Mouse (Mus musculus) forebrain, embryonic 16.5 days (tissue): Measurements from ENCODE around the gene Med18. TPM values are rescaled to one million over a fixed set of nuclear protein-coding genes. Genes with fewer than 3 reads are reported as not detected.
A peak's percentile ranks its signal among the peaks of the same experiment; 100 is the strongest.

Experiments
- ATAC-seq: fragments of 200-750 bp; cut with Nextera tagmentation; 2 replicates; pipeline ENCODE4 v1.8.0; 2017; ENCODE audit warnings: mild to moderate bottlenecking, moderate library complexity
- H3K27ac ChIP-seq: fragments of 300-500 bp; sonication (generic); 2 replicates; pipeline ENCODE4 v1.5.1; 2014; ENCODE audit warnings: low read length, control low read depth
- H3K27me3 ChIP-seq: fragments of 300-500 bp; sonication (generic); replicated peaks from 2 replicates; pipeline ENCODE4 v1.6.1; 2014; ENCODE audit warnings: low read length; ENCODE audit not compliant: control insufficient read depth, insufficient read depth
- H3K36me3 ChIP-seq: fragments of 300-500 bp; sonication (generic); 2 replicates; pipeline ENCODE4 v1.6.1; 2014; ENCODE audit not compliant: control insufficient read depth, insufficient read depth
- H3K4me1 ChIP-seq: fragments of 300-500 bp; sonication (generic); replicated peaks from 2 replicates; pipeline ENCODE4 v1.6.1; 2014; ENCODE audit warnings: low read length; ENCODE audit not compliant: control insufficient read depth, insufficient read depth
- H3K4me2 ChIP-seq: fragments of 300-500 bp; sonication (generic); 2 replicates; pipeline ENCODE4 v1.6.1; 2014; ENCODE audit warnings: mild to moderate bottlenecking, low read length, control low read depth
- H3K4me3 ChIP-seq: fragments of 300-500 bp; sonication (generic); replicated peaks from 2 replicates; pipeline ENCODE4 v1.5.1; 2014; ENCODE audit warnings: mild to moderate bottlenecking, low read length, control low read depth
- H3K9ac ChIP-seq: fragments of 300-500 bp; sonication (generic); replicated peaks from 2 replicates; pipeline ENCODE4 v1.6.1; 2014; ENCODE audit warnings: low read depth, low read length, control low read depth
- H3K9me3 ChIP-seq: fragments of 300-500 bp; sonication (generic); 2 replicates; pipeline ENCODE4 v1.6.1; 2016; ENCODE audit warnings: low read length; ENCODE audit not compliant: control insufficient read depth
- WGBS: fragments of 180-500 bp; shearing (Covaris S2); extraction: QIAGEN DNeasy Blood & Tissue Kit; methylation state at CpG from one replicate; pipeline ENCODE4 v1.1.7; 2014; 5-methylcytosine and 5-hydroxymethylcytosine counted together
- polyA plus RNA-seq: library from polyadenylated mRNA; unstranded; fragments of >200 nt; fragmentation: Nextera tagmentation; extraction: Ambion mirVana; gene quantifications from 2 replicates; pipeline ENCODE4 v1.2.1, GENCODE M21; 2015

The Med18 gene
- 20.4 and 23.5 TPM in 2 replicates for polyA plus RNA-seq

DNA sequence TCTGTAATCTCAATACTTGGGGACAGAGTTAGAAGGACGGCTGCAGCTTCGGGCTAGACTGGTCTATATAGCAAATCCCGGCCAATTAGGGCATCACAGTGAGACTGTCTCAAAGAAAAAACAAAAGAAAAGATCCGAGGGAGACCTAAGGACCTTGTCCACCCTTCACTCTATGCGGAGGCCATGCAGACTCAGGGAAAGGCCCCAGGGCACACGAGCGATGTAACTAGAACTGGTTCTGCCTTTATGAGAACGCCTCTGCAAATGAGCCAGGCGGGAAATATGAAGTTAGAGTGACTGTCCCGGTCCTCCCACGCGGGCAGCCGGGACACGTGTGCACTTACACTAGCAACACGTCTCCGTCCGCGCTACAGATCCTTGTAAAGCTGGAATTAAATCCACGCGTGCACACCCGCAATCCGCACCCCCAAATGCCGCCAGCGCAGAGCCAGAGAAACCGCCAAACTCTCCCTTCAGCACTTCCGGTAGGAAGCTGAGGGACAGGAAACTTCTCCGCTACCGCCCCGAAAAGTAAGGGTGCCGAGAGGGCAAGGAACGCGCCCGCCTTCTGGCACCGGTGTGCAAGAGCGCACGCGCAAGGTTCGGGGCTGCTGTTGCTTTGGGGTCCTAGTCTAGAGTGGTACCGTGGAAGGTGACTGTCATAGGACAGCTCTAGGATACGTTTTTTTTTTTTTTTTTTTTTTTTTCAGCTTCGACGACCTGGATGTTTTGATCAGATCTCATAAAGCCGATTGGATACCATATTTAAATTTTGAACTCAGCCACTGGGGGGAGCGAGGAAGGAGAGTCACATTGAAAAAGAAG lies at the start of gene Med18:
Med18 (minus strand) TSS at position 492 of the 825 bp plus-strand sequence.
- ATAC-seq, result peak; percentile 97
- WGBS, result under 1% methylated on average over 44 of the region's 44 CpGs

DNA sequence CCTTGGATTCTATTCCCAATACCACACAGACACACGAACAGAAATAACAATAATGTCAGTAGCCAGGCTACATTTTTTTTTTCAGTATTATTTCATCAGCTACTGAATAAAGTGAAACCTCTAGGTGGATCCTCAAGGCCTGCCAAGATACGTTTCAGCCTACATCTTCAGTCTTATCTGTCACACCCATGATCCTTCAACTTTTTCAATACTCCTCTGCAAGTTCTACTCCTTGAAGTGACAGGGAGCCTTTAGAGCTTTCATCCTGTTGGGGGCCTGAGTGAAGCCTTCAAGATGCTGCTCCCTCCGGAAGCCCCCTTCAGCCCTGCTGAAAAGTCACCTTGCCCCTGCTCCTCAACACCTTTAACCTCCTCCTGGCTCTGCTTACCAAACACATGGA lies 48.4 kb upstream of the Med18 start:
- H3K36me3 ChIP-seq, result no peaks in the 10 kb centered on the region
- peaks cover 14% of the 10 kb centered on the region for H3K4me1 ChIP-seq
- no peaks in the 10 kb centered on the region for H3K9me3 ChIP-seq
- ATAC-seq, result no peak
- no peak overlapping the region for H3K4me2 ChIP-seq
- H3K27me3 ChIP-seq, result no peaks in the 10 kb centered on the region
- WGBS, result 78% methylated on average over 3 of the region's 3 CpGs
- H3K27ac ChIP-seq, result no peak overlapping the region
- H3K4me3 ChIP-seq, result no peak overlapping the region
- H3K9ac ChIP-seq, result no peak overlapping the region

More for the DNA sequence above, at the start of gene Med18:
- no peaks in the 10 kb centered on the region for H3K9me3 ChIP-seq
- H3K4me3 ChIP-seq, result peak within 1 kb of the TSS; percentile 81
- no peaks in the 10 kb centered on the region for H3K27me3 ChIP-seq
- H3K9ac ChIP-seq, result peak within 1 kb of the TSS; percentile 65
- peaks cover 17% of the 10 kb centered on the region for H3K4me1 ChIP-seq
- peak within 1 kb of the TSS; percentile 89 for H3K4me2 ChIP-seq
- H3K36me3 ChIP-seq, result peaks cover 17% of the 10 kb centered on the region
- H3K27ac ChIP-seq, result peak within 1 kb of the TSS; percentile 44; the same call in 1 of the 2 replicates

DNA sequence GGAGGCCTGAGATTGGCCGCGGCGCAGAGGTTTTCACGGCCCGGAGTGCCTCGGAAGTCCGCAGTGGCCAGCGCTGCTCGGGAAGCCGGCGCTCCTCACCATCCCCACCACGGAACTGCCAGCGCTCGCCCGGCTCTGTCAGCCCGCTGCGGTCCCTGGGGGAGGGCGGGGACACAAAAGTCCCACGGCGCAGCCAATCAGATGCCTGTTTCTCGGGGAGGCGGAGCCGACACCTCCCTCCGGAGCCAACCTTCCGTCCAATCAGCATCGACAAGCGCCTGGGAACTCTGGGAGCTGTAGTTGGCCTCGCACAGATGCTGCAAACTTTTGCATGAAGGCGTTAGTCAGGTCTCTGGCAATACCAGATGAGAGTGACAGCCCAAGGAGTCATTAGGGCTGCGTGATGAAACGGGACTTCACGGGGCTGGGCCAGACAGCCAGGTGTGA lies 46.7 kb upstream of the Med18 start, which contains the start of gene Sesn2:
Sesn2 (minus strand) TSS at position 150 of the 447 bp plus-strand sequence.
- Histone ChIP-seq H3K9me3 (no peaks in the 10 kb centered on the region), H3K4me1 (peaks cover 11% of the 10 kb centered on the region), H3K36me3 (no peaks in the 10 kb centered on the region), H3K4me2 (peak within 1 kb of the TSS; percentile 93), H3K27ac (peak within 1 kb of the TSS; percentile 56), H3K4me3 (peak within 1 kb of the TSS; percentile 59), H3K9ac (peak within 1 kb of the TSS; percentile 64), H3K27me3 (no peaks in the 10 kb centered on the region)
- ATAC-seq, result peak; percentile 97
- under 1% methylated on average over 32 of the region's 32 CpGs for WGBS

DNA sequence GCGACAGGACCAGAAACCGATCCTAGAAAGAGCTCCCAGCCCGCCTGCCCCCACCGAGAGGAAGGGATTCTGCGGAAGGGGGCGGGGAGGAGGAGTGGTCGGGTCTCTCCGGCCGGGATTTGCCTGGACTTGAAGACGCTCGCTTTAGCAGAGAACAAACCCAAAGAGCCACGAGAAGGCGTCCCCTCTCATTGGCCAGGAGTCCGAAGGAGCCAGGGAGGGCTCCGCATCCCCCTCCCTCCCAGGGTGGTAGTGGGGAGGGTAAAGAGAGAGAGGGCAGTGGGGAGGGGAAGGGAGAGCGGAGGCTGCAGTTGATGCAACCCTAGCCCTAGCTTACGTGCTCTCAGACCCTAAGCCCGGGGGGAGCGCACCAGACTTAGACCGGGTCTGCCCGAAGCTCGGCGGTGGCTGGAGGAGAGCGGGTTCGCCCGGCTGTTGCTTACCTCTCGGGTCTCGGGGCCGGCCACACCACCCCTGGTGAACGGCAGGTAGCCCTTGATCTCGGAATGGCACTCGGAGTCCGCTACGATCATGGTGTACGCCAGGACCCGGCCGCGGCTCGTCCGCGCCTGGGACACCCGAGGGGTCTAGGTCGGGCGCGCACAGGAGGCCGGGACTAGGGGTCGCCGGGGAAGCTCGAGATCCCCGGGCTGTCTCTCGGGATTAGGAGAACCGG lies 46.0 kb upstream of the Med18 start:
- Histone ChIP-seq H3K9me3 (no peaks in the 10 kb centered on the region), H3K9ac (peak overlapping the region; percentile 64)

DNA sequence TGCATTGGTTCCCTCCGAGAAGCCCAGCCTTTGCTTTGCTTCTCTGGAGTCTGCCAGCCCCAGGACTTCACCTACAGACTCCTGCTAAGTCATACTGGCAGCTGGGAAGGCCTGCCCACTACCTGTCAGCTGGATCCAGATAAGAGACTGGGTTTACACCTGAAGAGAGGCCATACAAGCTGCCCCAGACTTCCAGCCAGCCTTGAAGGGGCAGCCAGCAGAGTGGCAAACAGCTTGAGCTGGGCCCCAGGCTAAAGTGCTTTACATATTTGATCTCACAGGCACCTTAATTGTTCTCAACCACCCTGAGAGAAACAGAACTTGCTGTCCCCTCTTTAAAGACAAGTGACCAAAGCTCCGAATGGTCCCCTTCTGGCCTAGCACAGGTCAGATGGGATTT lies 43.5 kb upstream of the Med18 start:
- Histone ChIP-seq H3K27ac (no peak overlapping the region), H3K9ac (no peak overlapping the region)

More for the DNA sequence above, 46.0 kb upstream of the Med18 start:
- peak; percentile 64 for ATAC-seq
- Histone ChIP-seq H3K36me3 (no peaks in the 10 kb centered on the region), H3K27ac (peak overlapping the region; percentile 56), H3K4me2 (peak overlapping the region; percentile 93), H3K4me3 (peak overlapping the region; percentile 59), H3K27me3 (no peaks in the 10 kb centered on the region), H3K4me1 (peaks cover 6% of the 10 kb centered on the region)
- under 1% methylated on average over 52 of the region's 52 CpGs for WGBS

DNA sequence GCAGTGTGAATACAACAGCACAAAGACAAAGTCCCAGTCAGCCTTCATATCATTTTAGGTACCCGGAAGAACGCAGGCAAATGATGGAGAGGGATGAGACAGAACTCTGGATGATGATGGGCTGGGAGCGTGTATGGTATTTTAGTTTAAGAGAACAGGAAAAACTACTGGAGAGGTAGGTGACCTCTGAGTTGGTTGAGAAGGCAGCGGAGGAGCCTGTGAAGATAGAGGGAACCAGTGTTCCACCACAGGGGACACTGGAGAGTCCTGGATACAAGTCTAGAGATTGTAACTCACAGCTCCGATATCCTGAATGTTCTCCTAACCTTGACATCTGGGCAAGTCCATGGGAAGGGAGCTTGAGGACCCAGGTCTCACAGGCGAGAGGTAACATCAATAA lies 42.5 kb upstream of the Med18 start:
- Histone ChIP-seq H3K4me1 (peaks cover 6% of the 10 kb centered on the region), H3K27me3 (no peaks in the 10 kb centered on the region), H3K27ac (no peak overlapping the region), H3K4me3 (no peak overlapping the region), H3K36me3 (no peaks in the 10 kb centered on the region), H3K4me2 (no peak overlapping the region), H3K9ac (no peak overlapping the region), H3K9me3 (no peaks in the 10 kb centered on the region)
- WGBS, result 73% methylated on average over 6 of the region's 6 CpGs
- ATAC-seq, result no peak

More for the DNA sequence above, 43.5 kb upstream of the Med18 start:
- Histone ChIP-seq H3K4me1 (peaks cover 6% of the 10 kb centered on the region), H3K4me3 (no peak overlapping the region), H3K36me3 (no peaks in the 10 kb centered on the region), H3K4me2 (no peak overlapping the region), H3K27me3 (no peaks in the 10 kb centered on the region), H3K9me3 (no peaks in the 10 kb centered on the region)
- no peak for ATAC-seq
- 44% methylated on average over 2 of the region's 2 CpGs for WGBS

DNA sequence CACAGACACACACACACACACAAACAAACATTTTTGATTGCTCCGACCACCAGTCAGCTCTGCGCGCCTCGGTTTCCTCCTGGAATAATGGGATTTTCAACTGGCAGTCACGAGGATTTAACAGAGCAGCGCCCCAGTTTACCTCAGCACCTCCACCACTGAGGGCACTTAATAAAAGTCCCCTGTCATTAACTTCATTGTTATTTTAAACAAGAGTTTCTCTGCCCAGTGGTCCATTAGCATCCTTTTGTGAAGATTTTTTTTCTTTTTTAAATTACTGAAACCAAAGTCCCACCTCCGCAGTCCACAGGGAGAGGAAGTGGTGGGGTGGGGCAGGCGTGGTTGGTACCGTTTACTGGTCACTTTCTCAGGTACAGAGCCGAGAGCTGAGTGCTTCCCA lies 42.1 kb upstream of the Med18 start:
- Histone ChIP-seq H3K4me1 (peaks cover 6% of the 10 kb centered on the region), H3K9ac (no peak overlapping the region), H3K36me3 (no peaks in the 10 kb centered on the region), H3K27ac (no peak overlapping the region), H3K9me3 (no peaks in the 10 kb centered on the region), H3K27me3 (no peaks in the 10 kb centered on the region), H3K4me3 (no peak overlapping the region), H3K4me2 (no peak overlapping the region)
- 29% methylated on average over 10 of the region's 10 CpGs for WGBS
- ATAC-seq, result no peak

DNA sequence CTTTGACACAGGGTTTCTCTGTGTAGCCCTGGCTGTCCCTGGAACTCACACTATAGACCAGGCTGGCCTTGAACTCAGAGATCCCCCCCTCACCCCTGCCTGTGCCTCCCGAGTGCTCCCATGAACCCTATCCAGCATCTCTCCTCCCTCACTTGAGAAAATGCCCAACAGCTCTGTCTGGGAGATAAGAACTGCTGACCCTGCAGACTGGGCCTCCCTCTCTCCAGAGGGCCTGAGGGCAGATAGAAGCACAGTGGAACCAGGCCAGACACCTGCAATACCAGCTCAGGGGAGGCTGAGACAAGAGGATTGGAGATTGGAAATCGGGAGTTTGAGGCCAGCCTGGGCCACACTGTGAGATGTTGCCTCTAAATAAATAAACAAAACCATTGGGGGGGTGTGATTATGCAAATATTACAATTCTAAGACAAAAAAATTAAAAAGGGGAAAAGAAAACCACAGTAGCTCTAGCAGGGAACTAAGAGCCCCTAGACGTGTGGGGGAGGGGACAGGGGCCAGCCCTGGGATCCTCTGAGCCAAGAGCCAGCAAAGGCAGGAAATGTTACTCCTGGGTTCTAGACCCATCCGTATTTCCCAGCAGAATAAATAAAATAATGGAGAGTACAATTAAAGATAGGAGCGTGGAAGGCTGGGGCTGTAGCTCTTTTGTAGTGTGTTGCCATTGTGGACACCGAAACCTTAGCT lies 41.5 kb upstream of the Med18 start:
- no peak for ATAC-seq
- no peak overlapping the region for H3K9ac ChIP-seq
- H3K4me2 ChIP-seq, result no peak overlapping the region
- H3K36me3 ChIP-seq, result no peaks in the 10 kb centered on the region
- H3K9me3 ChIP-seq, result no peaks in the 10 kb centered on the region
- H3K4me3 ChIP-seq, result no peak overlapping the region
- H3K27ac ChIP-seq, result no peak overlapping the region
- no peaks in the 10 kb centered on the region for H3K27me3 ChIP-seq
- 66% methylated on average over 6 of the region's 6 CpGs for WGBS
- peaks cover 6% of the 10 kb centered on the region for H3K4me1 ChIP-seq

DNA sequence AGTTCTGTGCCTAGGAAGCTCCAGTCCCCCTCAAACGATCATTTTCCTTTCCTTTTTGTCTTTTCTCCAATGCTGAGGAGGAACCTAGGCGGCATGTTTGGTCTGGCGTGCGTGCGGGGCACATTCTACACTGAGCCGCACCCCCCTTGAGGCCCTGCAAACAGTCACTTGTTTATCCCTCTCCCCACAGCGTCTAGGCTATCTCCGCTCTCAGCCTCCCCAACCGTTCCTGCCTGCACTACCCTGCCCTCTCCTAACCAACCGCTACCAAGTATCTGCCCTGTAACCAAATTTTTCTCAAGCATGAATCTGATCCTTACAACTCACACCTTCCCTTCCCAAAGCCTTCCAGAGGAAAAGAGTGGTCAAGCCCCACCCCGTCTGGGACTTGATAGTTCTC lies 39.6 kb upstream of the Med18 start:
- WGBS, result 87% methylated on average over 11 of the region's 11 CpGs
- Histone ChIP-seq H3K4me3 (no peak overlapping the region), H3K27ac (no peak overlapping the region), H3K27me3 (no peaks in the 10 kb centered on the region), H3K9me3 (no peaks in the 10 kb centered on the region), H3K4me1 (no peaks in the 10 kb centered on the region), H3K9ac (no peak overlapping the region), H3K36me3 (no peaks in the 10 kb centered on the region), H3K4me2 (no peak overlapping the region)
- no peak for ATAC-seq
